Mouse (Mus musculus): Measurements from ENCODE around the gene Odf3b.

The Odf3b gene

DNA sequence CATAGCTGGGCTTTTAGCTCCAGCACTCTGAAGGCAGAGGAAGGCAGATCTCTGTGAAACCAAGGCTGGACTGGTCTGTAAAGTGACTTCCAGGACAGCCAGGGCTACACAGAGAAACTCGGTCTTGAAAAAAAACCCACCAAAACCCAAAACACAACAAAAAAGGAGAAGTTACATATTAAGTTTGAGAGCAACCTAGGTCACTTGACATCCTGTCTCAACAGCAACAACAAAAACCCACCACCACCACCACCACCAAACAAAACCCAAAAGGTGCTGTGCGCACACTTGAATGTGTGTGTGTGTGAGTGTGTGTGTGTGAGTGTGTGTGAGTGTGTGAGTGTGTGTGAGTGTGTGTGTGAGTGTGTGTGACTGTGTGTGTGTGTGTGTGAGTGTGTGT is 39.4 kb downstream of the Odf3b start:
- in situ Hi-C loops (cut with MboI, MseI), result no loop called here

DNA sequence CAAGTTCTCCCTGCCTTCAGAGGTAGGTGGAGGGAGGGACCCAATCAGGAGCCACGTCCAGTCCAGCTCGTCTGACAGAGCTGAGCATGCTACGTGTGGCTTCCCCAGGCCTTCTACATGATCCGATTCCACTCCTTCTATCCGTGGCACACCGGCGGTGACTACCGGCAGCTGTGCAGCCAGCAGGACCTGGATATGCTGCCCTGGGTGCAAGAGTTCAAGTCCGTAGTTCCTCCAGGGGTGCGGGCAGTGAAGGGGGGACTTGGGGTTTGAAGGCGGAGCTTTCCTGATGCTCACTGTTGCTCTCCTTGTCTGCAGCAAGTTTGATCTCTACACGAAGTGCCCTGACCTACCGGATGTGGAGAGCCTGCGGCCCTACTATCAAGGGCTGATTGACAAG is 42.7 kb downstream of the Odf3b start:
- in situ Hi-C loops (cut with MboI, MseI), result no loop called here

DNA sequence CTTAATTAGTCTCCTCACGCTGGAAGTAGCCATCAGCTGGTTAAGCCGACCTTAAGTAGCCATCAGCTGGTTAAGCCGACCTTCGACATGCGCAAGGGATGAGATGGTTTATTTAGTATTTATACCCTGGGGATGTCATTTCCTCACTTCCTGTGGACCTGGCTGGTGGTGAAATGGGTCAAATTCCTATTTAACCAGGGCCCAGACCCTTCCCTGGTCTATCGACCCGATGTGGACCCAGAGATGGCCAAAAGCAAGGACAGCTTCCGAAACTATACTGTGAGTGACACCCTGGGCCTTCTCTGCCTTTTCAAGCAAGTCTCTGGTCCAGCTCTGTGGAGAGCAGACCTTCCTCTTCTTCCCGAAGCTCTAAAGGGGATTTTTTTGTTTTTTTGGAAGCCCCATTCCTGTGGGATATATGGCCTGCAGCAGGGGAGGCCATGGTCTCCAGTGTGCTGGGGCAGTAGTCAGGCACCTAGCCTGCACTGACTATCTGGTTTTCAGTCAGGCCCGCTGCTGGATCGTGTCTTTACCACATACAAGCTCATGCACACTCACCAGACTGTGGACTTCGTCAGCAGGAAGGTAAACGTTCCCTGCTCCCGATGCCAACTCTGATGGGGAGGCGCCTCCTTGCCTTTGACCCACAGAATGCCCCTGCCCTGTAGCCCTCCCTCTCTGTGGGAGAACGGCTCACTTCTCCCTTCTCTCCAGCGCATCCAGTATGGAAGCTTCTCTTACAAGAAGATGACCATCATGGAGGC is 44.1 kb downstream of the Odf3b start:
- in situ Hi-C loops (cut with MboI, MseI), result no loop called here

DNA sequence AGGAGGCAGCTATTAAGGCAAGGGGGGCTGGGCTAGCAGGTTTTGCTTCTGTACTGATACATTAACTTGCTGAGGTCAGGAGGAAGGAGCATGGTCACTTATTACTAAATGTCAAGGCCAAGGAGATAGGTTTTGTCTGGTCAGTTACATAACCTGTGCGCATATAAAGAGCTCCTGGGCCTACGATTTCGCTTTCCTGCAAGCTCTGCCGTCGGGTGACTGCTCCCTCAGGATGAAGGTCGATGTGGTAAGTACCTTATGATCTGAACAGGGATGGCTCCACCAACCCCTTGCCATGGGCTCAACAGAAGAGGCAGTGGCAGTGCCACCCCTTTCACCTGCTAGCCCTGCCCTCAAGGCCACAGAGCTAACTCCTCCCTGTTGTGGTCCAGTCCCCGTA is 44.8 kb downstream of the Odf3b start, which contains the start of gene Miox:
Gene Miox, plus strand, starts transcription at position 128 of the 400 bp plus-strand sequence.
- in situ Hi-C loops (cut with MboI, MseI), result no loop called here

Data from T-helper 17 cell (primary cell).